Mouse (Mus musculus): ENCODE results near the gene Sinhcaf.
"Not testable (repeated sequence)": the region's sequence is repeated elsewhere in the genome, so short reads cannot be mapped to it uniquely, and the experiment has no call there.

The Sinhcaf gene

DNA sequence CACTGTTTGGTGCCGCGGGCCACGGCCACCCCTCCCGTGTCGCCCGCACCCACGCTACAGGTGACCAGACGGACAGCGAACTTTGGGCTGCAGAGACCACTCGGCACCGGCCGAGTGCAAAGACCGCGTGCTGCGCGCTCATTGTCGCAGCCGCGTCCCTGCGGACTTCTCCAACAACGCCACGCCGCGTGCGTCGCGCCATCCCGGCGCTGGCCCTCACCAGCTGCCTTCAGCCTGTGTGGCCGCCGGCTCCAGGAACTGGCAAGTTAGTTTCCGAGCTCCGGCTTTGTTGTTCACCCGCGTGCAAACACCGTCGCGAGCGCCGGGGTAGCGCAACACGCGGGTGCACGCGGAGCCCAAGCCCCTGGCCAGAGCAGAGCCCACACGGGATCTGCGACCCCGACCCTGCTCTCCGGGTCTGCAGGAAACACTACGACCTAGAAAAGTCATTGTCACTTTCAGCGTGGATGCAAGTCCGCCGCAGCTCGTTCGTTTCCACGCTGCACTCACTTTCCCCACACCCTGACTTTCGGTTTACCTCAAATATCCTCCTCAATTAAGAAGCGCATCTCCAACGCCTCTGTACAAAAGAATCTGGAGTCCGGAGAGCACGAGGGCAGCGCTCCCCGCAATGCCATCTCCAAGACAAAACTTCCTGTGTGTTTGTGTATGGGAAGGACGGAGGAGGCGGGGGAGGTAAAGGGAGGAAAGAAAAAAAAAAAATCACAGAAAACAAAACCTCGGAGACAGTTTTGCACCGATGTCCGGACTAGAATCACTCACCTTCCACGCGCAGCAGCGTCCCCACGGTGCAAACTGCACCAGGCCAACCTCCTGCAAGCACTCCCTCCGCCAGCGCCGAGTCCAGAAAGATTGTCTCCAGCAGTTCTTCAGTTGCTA, 508 bp downstream of the Sinhcaf start:
- no peak for DNase-seq

GRCm38 (mm10) chr6:148944767-148945508, 1.3 kb downstream of the Sinhcaf start:
- peak; percentile 76 for DNase-seq

DNA sequence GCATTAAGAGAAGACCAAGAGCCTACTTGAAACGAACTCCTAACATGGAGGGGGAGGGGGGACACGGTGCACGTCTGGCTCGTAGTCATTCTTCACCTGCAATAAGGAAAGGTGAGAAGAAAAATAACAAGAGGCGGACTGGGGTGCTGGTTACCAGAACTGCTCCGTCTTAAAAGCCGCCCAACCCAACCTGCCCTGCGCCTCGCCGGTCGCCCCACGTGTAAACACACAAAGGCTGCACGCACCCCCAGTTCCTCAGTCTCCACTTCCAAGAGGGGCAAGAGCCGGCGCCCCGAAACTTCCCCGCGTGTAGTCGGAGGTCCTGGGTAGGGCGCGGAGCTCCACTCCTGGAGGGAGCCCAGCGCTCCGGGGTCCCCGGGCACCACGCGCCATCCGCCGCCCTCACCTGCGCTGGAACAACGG, 1.9 kb downstream of the Sinhcaf start:
- no peak for DNase-seq

- peak; percentile 33 for DNase-seq
These were observed 2.6 kb downstream of the Sinhcaf start for GRCm38 (mm10) chr6:148943695-148944094.

GRCm38 (mm10) chr6:148942406-148942805, 3.9 kb downstream of the Sinhcaf start:
- DNase-seq, result no peak

- no peak for DNase-seq
These were observed 4.4 kb downstream of the Sinhcaf start for GRCm38 (mm10) chr6:148941880-148942279.

GRCm38 (mm10) chr6:148940383-148940782, 5.9 kb downstream of the Sinhcaf start:
- DNase-seq, result not testable (repeated sequence)

DNA sequence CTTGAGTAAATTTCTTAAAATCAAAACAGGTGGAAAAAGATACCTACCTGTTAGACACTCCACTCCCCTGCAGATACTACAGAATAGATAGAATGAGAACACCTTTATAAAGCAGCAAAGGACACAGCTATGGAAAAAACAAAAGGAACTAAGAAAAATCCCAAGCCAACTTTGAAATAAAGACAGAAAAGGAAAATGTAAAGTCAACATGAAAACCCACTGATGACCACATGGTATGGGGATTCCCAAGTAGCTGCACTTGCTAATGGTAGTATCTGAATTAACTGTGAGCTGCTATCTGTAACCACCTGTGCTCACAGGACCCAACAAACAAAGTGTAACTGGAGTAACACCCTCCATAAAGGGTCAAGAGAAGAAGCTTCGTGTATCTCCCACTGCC, 8.6 kb downstream of the Sinhcaf start:
- DNase-seq, result no peak

- DNase-seq, result no peak
These were observed 11.2 kb downstream of the Sinhcaf start for GRCm38 (mm10) chr6:148934961-148935590.

GRCm38 (mm10) chr6:148931281-148931680, 15.0 kb downstream of the Sinhcaf start:
- no peak for DNase-seq

DNA sequence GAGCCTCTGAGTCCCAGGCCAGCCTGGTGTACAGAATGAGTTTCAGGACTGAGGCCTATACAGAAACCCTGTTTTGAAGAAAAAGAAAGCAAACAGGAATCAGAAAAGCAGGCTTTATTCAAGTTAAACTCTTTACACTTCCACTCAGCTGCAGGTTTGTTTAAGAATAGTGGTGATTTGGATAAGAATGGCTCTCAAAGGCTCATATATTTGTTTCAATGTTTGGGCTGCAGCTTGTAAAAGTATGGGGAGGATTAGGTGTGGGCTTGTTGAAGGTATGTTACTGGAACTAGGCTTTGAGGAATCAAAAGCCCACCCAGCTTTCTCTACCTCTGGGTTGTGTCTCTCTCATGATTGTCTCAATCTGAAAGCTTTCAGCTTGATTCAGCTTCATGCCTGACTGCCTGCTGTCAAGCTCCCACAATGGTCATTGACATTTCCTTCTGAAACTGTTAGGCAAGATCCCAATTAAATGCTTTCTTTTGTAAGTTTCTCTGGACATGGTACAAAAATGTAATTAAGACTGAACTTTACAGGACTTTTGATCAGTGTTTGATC, 27.3 kb downstream of the Sinhcaf start:
- no peak for DNase-seq

DNA sequence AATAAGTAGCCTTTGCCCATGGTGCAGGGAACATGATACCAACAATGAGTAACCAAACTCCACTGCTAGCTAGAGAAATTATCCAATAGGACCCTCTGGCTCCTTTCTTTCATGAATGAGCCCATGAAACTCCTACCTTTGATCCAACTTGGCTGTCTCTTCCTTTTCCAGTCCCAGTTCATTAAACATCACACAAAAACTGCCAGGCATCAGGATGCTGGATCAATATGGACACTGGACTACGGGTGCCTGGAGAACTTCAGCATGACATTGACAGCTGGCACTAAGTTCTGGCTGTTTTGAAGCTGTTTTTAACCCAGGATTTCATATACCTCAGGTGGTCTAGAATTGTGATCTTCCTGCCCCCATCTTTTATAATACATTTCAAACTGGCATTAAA, 28.6 kb downstream of the Sinhcaf start:
- no peak for DNase-seq

DNA sequence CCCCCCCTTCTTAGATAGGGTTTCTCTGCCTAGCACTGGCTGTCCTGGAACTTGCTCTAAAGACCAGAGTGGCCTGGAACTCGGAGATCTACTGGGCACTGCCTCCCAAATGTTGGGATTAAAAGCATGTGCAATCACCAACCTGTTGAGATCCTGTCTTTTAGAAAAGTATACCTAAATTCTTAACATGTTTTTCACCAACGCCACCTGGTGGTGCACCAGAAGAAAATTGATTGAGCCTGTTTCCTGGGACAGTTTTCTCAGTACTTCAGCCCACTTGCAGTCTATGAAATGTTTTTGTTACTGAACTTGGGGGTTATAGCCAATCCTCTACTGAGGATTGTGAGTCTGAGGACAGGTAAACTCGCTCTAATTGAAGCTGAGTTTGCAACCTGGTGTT, 29.4 kb downstream of the Sinhcaf start:
- no peak for DNase-seq

DNA sequence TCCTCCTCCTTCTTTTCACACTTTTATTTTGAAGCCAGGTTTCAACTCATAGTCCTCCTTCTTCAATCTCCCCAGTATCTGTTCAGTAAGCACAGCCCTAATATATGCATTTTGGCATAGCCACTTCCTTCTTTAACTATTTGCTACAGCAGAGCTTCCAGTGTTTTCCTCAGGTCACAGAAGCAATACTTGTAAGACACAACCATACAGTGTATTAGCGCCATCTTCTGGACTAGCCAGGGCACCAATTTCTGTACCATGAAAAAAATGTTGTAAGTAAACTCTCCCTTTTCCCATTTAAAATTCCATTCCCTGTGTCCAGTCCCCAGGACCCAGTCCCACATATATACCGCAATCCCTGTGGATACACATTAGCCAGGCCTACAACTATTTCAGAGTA, 32.3 kb downstream of the Sinhcaf start:
- peak; percentile 72 for DNase-seq

DNA sequence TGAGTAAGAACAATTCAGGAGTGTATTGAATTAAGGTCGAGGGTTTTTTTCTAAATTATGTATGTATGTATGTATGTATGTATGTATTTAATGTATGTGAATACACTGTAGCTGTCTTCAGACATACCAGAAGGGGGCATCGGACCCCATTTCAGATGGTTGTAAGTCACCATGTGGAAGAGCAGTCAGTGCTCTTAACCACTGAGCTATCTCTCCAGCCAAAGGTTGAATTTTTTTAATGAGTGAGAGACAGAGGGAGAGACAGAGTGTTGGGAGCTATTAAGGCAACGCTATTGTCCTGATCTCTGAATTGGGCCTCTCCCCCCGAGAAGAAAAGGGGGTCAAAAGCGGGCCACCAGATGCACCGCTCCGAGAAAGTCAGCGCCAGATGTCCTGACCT, 34.4 kb downstream of the Sinhcaf start:
- not testable (repeated sequence) for DNase-seq

- DNase-seq, result no peak
These were observed 39.3 kb downstream of the Sinhcaf start for GRCm38 (mm10) chr6:148906958-148907357.

DNA sequence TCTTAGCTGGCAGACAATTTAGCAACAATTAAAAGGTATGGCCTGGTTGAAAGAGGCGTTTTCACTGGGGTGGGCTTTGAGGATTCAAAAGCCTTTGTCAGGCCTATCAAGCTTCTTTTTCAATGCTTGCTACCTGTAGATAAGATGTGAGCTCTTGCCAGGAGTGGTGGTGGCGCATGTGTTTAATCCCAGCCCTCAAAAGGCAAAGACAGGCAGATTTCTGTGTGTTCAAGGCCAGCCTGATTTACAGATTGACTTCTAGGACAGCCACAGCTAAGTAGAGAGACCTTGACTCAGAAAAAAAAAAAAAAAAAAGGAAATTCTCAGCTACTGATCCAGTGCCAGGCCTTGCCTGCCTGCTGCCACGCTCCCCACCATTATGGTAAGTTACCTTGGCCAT, 43.5 kb downstream of the Sinhcaf start:
- no peak for DNase-seq

GRCm38 (mm10) chr6:148896507-148896851, 49.8 kb downstream of the Sinhcaf start:
- no peak for DNase-seq

DNA sequence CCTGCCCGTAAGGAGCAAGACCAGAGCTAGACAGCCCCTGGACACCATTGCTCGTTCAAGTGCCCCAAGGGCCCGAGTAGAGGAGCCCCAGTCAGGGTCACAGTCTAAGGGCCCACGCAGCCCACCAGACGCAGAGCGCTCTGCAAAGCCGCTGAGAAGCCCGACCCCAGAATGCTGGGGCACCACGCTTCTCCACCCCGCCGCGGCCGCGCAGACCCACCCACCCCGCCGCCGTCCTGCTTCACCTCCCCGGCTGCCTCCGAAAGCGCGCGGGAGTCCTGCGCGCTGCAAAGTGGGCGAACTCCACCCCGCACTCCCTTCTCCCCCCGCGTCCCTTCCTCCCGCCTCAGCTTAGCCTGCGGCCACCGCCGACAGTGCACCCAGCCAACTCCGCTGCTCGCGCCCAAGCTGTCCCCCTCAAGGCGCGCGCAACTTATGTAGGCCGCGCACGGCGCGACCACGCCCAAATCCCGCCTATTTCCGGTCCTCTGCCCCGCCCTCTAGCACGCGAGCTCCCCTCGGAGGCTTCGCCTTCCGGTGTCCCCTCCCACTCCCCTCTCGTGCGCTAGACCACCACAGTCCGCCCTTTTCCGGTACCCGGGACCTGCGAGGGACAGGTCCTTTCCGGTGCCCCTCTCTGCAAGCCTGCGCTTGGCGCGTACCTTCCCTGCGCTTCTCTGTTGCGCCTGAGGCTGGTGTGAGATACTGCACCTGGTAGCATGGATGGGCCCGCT, 50.3 kb downstream of the Sinhcaf start, which contains the start of gene Caprin2:
Caprin2 (minus strand) TSS at position 465 of the 734 bp plus-strand sequence.
- peak; percentile 93 for DNase-seq

DNA sequence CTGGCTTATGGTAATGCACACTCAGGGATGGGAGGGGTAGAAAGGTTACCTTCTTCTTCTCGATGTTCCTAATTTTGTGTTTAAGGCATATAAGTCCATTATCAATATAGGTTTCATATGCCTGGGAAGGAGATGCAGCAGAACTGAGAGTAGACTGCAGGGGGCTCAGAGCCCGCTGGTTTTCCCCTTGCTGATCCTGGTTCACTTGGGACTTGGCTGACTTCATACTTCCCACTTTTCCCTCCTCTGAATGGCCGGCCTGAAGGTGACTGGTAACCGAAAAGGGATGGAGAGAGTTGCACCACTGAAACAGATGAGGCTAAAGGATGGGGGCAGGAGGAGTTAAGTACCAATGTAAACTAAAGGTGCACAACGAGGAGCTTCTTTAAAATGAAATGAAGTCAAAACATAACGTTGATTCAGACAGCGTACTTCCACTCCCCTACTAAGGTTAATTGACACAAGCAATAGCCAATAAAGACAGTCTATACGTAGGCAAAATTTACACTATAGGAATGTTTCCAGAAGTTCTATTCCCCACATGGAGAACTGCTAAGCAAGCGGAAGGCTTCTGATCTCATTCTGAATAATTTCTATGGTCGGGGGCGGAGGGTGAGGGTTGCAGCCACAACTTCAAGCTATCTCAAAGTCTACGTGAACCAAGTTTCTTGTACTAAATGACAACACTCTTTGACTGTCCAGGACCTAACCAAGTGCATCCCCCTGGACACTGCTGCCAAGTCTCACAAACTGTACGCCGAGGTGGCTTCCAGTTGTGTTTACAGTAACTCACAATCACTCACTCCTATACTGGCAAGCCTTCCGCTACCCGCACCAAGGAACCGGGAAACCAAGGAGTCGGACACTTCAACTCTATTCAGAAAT, 51.1 kb downstream of the Sinhcaf start:
- DNase-seq, result peak; percentile 6

GRCm38 (mm10) chr6:148873911-148874310, 72.4 kb downstream of the Sinhcaf start:
- no peak for DNase-seq
